Mouse (Mus musculus) brain, embryonic 14.5 days (tissue): ENCODE results near the gene Pde4d.

Experiments
- CTCF ChIP-seq: fragments of 200-500 bp; IDR thresholded peaks from 2 replicates; pipeline ENCODE4 v1.5.1; 2012; ENCODE audit warnings: inconsistent platforms, mild to moderate bottlenecking, moderate library complexity, borderline replicate concordance; ENCODE audit not compliant: insufficient read depth, insufficient read length; ENCODE audit errors: extremely low read depth
- POLR2A ChIP-seq: fragments of 200-500 bp; IDR thresholded peaks from 2 replicates; pipeline ENCODE4 v1.6.1; 2012; ENCODE audit warnings: mild to moderate bottlenecking, inconsistent platforms, borderline replicate concordance; ENCODE audit not compliant: poor library complexity, insufficient read depth, insufficient read length, severe bottlenecking; ENCODE audit errors: extremely low read depth

GRCm38 (mm10) chr13:108439012-108439411 is 10.7 kb upstream of the Pde4d start:
- TF ChIP-seq CTCF: no peak
- TF ChIP-seq POLR2A: no peak
